Mouse (Mus musculus) limb, embryonic 13.5 days (tissue): ENCODE data around the gene Galm. TPM values are rescaled to one million over a fixed set of nuclear protein-coding genes. Genes with fewer than 3 reads are reported as not detected.
"Not testable (repeated sequence)": the region's sequence is repeated elsewhere in the genome, so short reads cannot be mapped to it uniquely, and the experiment has no call there.

Experiments
- ATAC-seq: fragments of 200-750 bp; cut with Nextera tagmentation; 2 replicates; pipeline ENCODE4 v1.8.0; 2017; ENCODE audit warnings: low read depth, moderate number of reproducible peaks, moderate TSS enrichment; ENCODE audit not compliant: low FRiP score
- H3K27ac ChIP-seq: fragments of 300-500 bp; sonication (generic); 2 replicates; pipeline ENCODE4 v1.5.1; 2015; ENCODE audit warnings: inconsistent platforms, mild to moderate bottlenecking, moderate library complexity
- H3K27me3 ChIP-seq: fragments of 300-500 bp; sonication (generic); 2 replicates; pipeline ENCODE4 v1.6.1; 2015; ENCODE audit warnings: mild to moderate bottlenecking, inconsistent platforms
- H3K36me3 ChIP-seq: fragments of 300-500 bp; sonication (generic); 2 replicates; pipeline ENCODE4 v1.6.1; 2015; ENCODE audit warnings: inconsistent platforms, mild to moderate bottlenecking, moderate library complexity
- H3K4me1 ChIP-seq: fragments of 300-500 bp; sonication (generic); 2 replicates; pipeline ENCODE4 v1.6.1; 2015; ENCODE audit warnings: inconsistent platforms
- H3K4me2 ChIP-seq: fragments of 300-500 bp; sonication (generic); replicated peaks from 2 replicates; pipeline ENCODE4 v1.6.1; 2015; ENCODE audit warnings: inconsistent platforms, mild to moderate bottlenecking, moderate library complexity
- H3K4me3 ChIP-seq: fragments of 300-500 bp; sonication (generic); 2 replicates; pipeline ENCODE4 v1.5.1; 2015; ENCODE audit warnings: moderate library complexity, mild to moderate bottlenecking, inconsistent platforms
- H3K9ac ChIP-seq: fragments of 300-500 bp; sonication (generic); 2 replicates; pipeline ENCODE4 v1.6.1; 2015; ENCODE audit warnings: mild to moderate bottlenecking, inconsistent platforms
- H3K9me3 ChIP-seq: fragments of 300-500 bp; sonication (generic); 2 replicates; pipeline ENCODE4 v1.6.1; 2016; ENCODE audit warnings: inconsistent platforms
- WGBS: fragments of 180-500 bp; shearing (Covaris S2); methylation state at CpG from one replicate; pipeline ENCODE4 v1.1.7; 2015; 5-methylcytosine and 5-hydroxymethylcytosine counted together
- polyA plus RNA-seq: library from polyadenylated mRNA; unstranded; fragments of >200 nt; fragmentation: Nextera tagmentation; extraction: Ambion mirVana; gene quantifications from 2 replicates; pipeline ENCODE4 v1.2.1, GENCODE M21; 2015

The Galm gene
- polyA plus RNA-seq, 1 experiment from 2014 or later, result 17.2 TPM

GRCm38 (mm10) chr17:80169792-80170191 lies 42.5 kb downstream of the Galm start:
- Histone ChIP-seq H3K27me3 (no peaks in the 10 kb centered on the region), H3K9ac (no peak overlapping the region), H3K4me1 (peaks cover 31% of the 10 kb centered on the region), H3K4me3 (no peak overlapping the region), H3K9me3 (no peaks in the 10 kb centered on the region), H3K36me3 (no peaks in the 10 kb centered on the region), H3K4me2 (no peak overlapping the region), H3K27ac (no peak overlapping the region)
- WGBS, result 91% methylated on average over 6 of the region's 6 CpGs
- ATAC-seq, result no peak

GRCm38 (mm10) chr17:80170951-80171350 lies 43.7 kb downstream of the Galm start:
- Histone ChIP-seq H3K9me3 (no peaks in the 10 kb centered on the region), H3K4me3 (no peak overlapping the region), H3K4me2 (no peak overlapping the region), H3K36me3 (no peaks in the 10 kb centered on the region), H3K9ac (no peak overlapping the region), H3K4me1 (peaks cover 25% of the 10 kb centered on the region), H3K27me3 (no peaks in the 10 kb centered on the region), H3K27ac (no peak overlapping the region)
- 85% methylated on average over 7 of the region's 7 CpGs for WGBS
- ATAC-seq, result no peak

- H3K9me3 ChIP-seq, result no peaks in the 10 kb centered on the region
Measured at GRCm38 (mm10) chr17:80171948-80172347, 44.7 kb downstream of the Galm start.

GRCm38 (mm10) chr17:80172761-80173160 lies 45.5 kb downstream of the Galm start:
- H3K4me2 ChIP-seq, result no peak overlapping the region
- ATAC-seq, result no peak
- H3K9me3 ChIP-seq, result no peaks in the 10 kb centered on the region
- H3K9ac ChIP-seq, result no peak overlapping the region
- no peaks in the 10 kb centered on the region for H3K27me3 ChIP-seq
- H3K36me3 ChIP-seq, result no peaks in the 10 kb centered on the region
- no peak overlapping the region for H3K27ac ChIP-seq
- H3K4me1 ChIP-seq, result peaks cover 16% of the 10 kb centered on the region
- 91% methylated on average over 5 of the region's 5 CpGs for WGBS
- H3K4me3 ChIP-seq, result no peak overlapping the region

More at GRCm38 (mm10) chr17:80171948-80172347, 44.7 kb downstream of the Galm start:
- Histone ChIP-seq H3K9ac (no peak overlapping the region), H3K27ac (no peak overlapping the region), H3K4me1 (peaks cover 23% of the 10 kb centered on the region), H3K4me3 (no peak overlapping the region), H3K27me3 (no peaks in the 10 kb centered on the region), H3K4me2 (no peak overlapping the region), H3K36me3 (no peaks in the 10 kb centered on the region)
- no peak for ATAC-seq
- 88% methylated on average over 4 of the region's 4 CpGs for WGBS

GRCm38 (mm10) chr17:80173708-80174107 lies 46.4 kb downstream of the Galm start:
- H3K4me1 ChIP-seq, result peaks cover 6% of the 10 kb centered on the region
- H3K36me3 ChIP-seq, result no peaks in the 10 kb centered on the region
- WGBS, result 88% methylated on average over 2 of the region's 2 CpGs
- H3K9me3 ChIP-seq, result no peaks in the 10 kb centered on the region
- no peaks in the 10 kb centered on the region for H3K27me3 ChIP-seq
- no peak overlapping the region for H3K4me2 ChIP-seq
- no peak overlapping the region for H3K4me3 ChIP-seq
- no peak overlapping the region for H3K9ac ChIP-seq
- ATAC-seq, result no peak
- no peak overlapping the region for H3K27ac ChIP-seq

- Histone ChIP-seq H3K4me2 (no peak overlapping the region), H3K4me3 (no peak overlapping the region), H3K27ac (no peak overlapping the region), H3K9me3 (no peaks in the 10 kb centered on the region), H3K4me1 (peaks cover 2% of the 10 kb centered on the region), H3K9ac (no peak overlapping the region), H3K36me3 (no peaks in the 10 kb centered on the region), H3K27me3 (no peaks in the 10 kb centered on the region)
- ATAC-seq, result no peak
- 80% methylated on average over 3 of the region's 3 CpGs for WGBS
Measured at GRCm38 (mm10) chr17:80174146-80174545, 46.9 kb downstream of the Galm start.

GRCm38 (mm10) chr17:80174699-80175385 lies 47.6 kb downstream of the Galm start:
- Histone ChIP-seq H3K4me1 (no peaks in the 10 kb centered on the region), H3K36me3 (no peaks in the 10 kb centered on the region), H3K9me3 (no peaks in the 10 kb centered on the region), H3K9ac (no peak overlapping the region), H3K4me3 (no peak overlapping the region), H3K4me2 (no peak overlapping the region), H3K27me3 (no peaks in the 10 kb centered on the region), H3K27ac (no peak overlapping the region)
- 74% methylated on average over 19 of the region's 19 CpGs for WGBS
- no peak for ATAC-seq

GRCm38 (mm10) chr17:80175386-80175739 lies 48.1 kb downstream of the Galm start:
- H3K4me2 ChIP-seq, result no peak overlapping the region
- H3K9me3 ChIP-seq, result no peaks in the 10 kb centered on the region
- H3K4me3 ChIP-seq, result no peak overlapping the region
- no peak for ATAC-seq
- H3K9ac ChIP-seq, result no peak overlapping the region
- no peaks in the 10 kb centered on the region for H3K27me3 ChIP-seq
- no peaks in the 10 kb centered on the region for H3K36me3 ChIP-seq
- H3K4me1 ChIP-seq, result no peaks in the 10 kb centered on the region
- 84% methylated on average over 4 of the region's 4 CpGs for WGBS
- H3K27ac ChIP-seq, result no peak overlapping the region

- no peak overlapping the region for H3K4me2 ChIP-seq
- H3K36me3 ChIP-seq, result no peaks in the 10 kb centered on the region
- no peak for ATAC-seq
- no peaks in the 10 kb centered on the region for H3K27me3 ChIP-seq
- 93% methylated on average over 3 of the region's 3 CpGs for WGBS
- no peaks in the 10 kb centered on the region for H3K4me1 ChIP-seq
- H3K27ac ChIP-seq, result no peak overlapping the region
- no peak overlapping the region for H3K9ac ChIP-seq
- no peaks in the 10 kb centered on the region for H3K9me3 ChIP-seq
- H3K4me3 ChIP-seq, result no peak overlapping the region
Measured at GRCm38 (mm10) chr17:80175966-80176365, 48.7 kb downstream of the Galm start.

GRCm38 (mm10) chr17:80178846-80179245 lies 51.6 kb downstream of the Galm start:
- not testable (repeated sequence) for H3K9ac ChIP-seq, H3K9me3 ChIP-seq, H3K4me3 ChIP-seq, H3K4me2 ChIP-seq, ATAC-seq, H3K27me3 ChIP-seq, H3K27ac ChIP-seq, H3K36me3 ChIP-seq, H3K4me1 ChIP-seq
- WGBS, result 94% methylated on average over 3 of the region's 3 CpGs

GRCm38 (mm10) chr17:80179959-80180358 lies 52.7 kb downstream of the Galm start:
- ATAC-seq, result peak; percentile 83; the same call in 1 of the 2 replicates
- WGBS, result 0% methylated on average over 6 of the region's 6 CpGs
- H3K9me3 ChIP-seq, result no peaks in the 10 kb centered on the region
- H3K27ac ChIP-seq, result no peak overlapping the region
- no peak overlapping the region for H3K9ac ChIP-seq
- H3K4me3 ChIP-seq, result no peak overlapping the region
- no peaks in the 10 kb centered on the region for H3K36me3 ChIP-seq
- H3K4me2 ChIP-seq, result no peak overlapping the region
- H3K27me3 ChIP-seq, result no peaks in the 10 kb centered on the region
- no peaks in the 10 kb centered on the region for H3K4me1 ChIP-seq

- H3K4me3 ChIP-seq, result no peak overlapping the region
- no peak overlapping the region for H3K27ac ChIP-seq
- H3K27me3 ChIP-seq, result no peaks in the 10 kb centered on the region
- no peak for ATAC-seq
- no peaks in the 10 kb centered on the region for H3K4me1 ChIP-seq
- H3K9ac ChIP-seq, result no peak overlapping the region
- no peak overlapping the region for H3K4me2 ChIP-seq
- no peaks in the 10 kb centered on the region for H3K36me3 ChIP-seq
- no peaks in the 10 kb centered on the region for H3K9me3 ChIP-seq
Measured at GRCm38 (mm10) chr17:80180468-80180867, 53.2 kb downstream of the Galm start.

GRCm38 (mm10) chr17:80183615-80184014 lies 56.3 kb downstream of the Galm start:
- H3K4me3 ChIP-seq, result no peak overlapping the region
- H3K4me1 ChIP-seq, result no peaks in the 10 kb centered on the region
- no peak overlapping the region for H3K9ac ChIP-seq
- 84% methylated on average over 10 of the region's 10 CpGs for WGBS
- H3K4me2 ChIP-seq, result no peak overlapping the region
- H3K27ac ChIP-seq, result no peak overlapping the region
- 0 out of 2 replicates have a peak, but pooled peaks cover 3% of the 10 kb centered on the region for H3K9me3 ChIP-seq
- ATAC-seq, result no peak
- H3K36me3 ChIP-seq, result no peaks in the 10 kb centered on the region
- H3K27me3 ChIP-seq, result no peaks in the 10 kb centered on the region
